Mouse (Mus musculus) layer of hippocampus, postnatal 25 days (tissue): Measurements from ENCODE around the gene Gas2. TPM values are rescaled to one million over a fixed set of nuclear protein-coding genes. Genes with fewer than 3 reads are reported as not detected.
A peak's percentile ranks its signal among the peaks of the same experiment; 100 is the strongest.

Experiments used
- DNase-seq, 2 experiments: peaks; one replicate each; pipeline ENCODE4 v3.0.0; 2022; ENCODE audit warnings: mixed read lengths in 2 of 2, low spot score in 1 of 2; ENCODE audit errors: extremely low spot score in 1 of 2
- total RNA-seq, 2 experiments: library from RNA; stranded (reverse); gene quantifications; 2 replicates each; pipeline ENCODE4 v1.2.3; 2021

The Gas2 gene
- total RNA-seq, 2 experiments from 2014 or later = 16.5 to 19.9 TPM

- DNase-seq = peak; percentile 20 to 62
Observed at GRCm38 (mm10) chr7:52037600-52038582, 176.1 kb downstream of the Gas2 start.

Other genes starting within 250 kb of the Gas2 start
- 10 to 100 TPM; 13.2 to 14.8 TPM for gene Slc17a6, start 240.0 kb upstream of the Gas2 start, total RNA-seq
- 1 to 10 TPM; 4.6 to 5.0 TPM for gene Fancf, start 252 bp downstream of the Gas2 start, total RNA-seq
- gene Svip, start 144.0 kb downstream of the Gas2 start, total RNA-seq = 10 to 100 TPM; 31.2 to 34.4 TPM
- not detected for gene 1700015G11Rik, start 153.7 kb downstream of the Gas2 start, total RNA-seq